Comparison of ENCODE assay signal across 27 mouse cellular contexts in genomic region chr15:83989241-83989640, GRCm38 (mm10).
"Had no signal": no experiment of that assay in that cellular context is flagged by ENCODE, and none has a peak within 500 bp of the region (broad histone marks: within the 10 kb centered on the region; RNA-seq: fewer than 3 reads in every experiment).

No protein-coding gene starts in this region.

- H3K9me3 ChIP-seq: heart, embryonic 10.5 days; hindbrain, embryonic 12.5 days; intestine, embryonic 15.5 days; limb, embryonic 10.5 days; liver, embryonic 15.5 days had no signal

- H3K27me3 ChIP-seq: intestine, embryonic 15.5 days; liver, embryonic 13.5 days; liver, embryonic 15.5 days had no signal

- H3K4me2 ChIP-seq: heart, embryonic 12.5 days; hindbrain, embryonic 12.5 days; hindbrain, embryonic 14.5 days; intestine, embryonic 15.5 days; limb, embryonic 12.5 days; liver, embryonic 11.5 days; liver, embryonic 13.5 days; liver, embryonic 15.5 days had no signal

- H3K4me1 ChIP-seq: liver, embryonic 13.5 days; liver, embryonic 15.5 days had no signal

- H3K4me3 ChIP-seq: gastrocnemius, adult 2 months; heart, embryonic 10.5 days; heart, embryonic 12.5 days; hindbrain, embryonic 10.5 days; hindbrain, embryonic 12.5 days; intestine, embryonic 15.5 days; layer of hippocampus, adult 2 months; limb, embryonic 10.5 days; limb, embryonic 12.5 days; liver, embryonic 13.5 days; liver, embryonic 15.5 days had no signal

- H3K36me3 ChIP-seq: heart, embryonic 10.5 days; heart, embryonic 12.5 days; hindbrain, embryonic 10.5 days; hindbrain, embryonic 12.5 days; intestine, embryonic 15.5 days; limb, embryonic 10.5 days; limb, embryonic 12.5 days; liver, embryonic 13.5 days; liver, embryonic 15.5 days had no signal

- ATAC-seq: hindbrain, embryonic 16.5 days; inflammation-experienced regulatory T-cells, adult 6 months; intestine, embryonic 15.5 days; intestine, postnatal 0 days had no signal

- H3K9ac ChIP-seq: heart, embryonic 12.5 days; hindbrain, embryonic 12.5 days; hindbrain, embryonic 14.5 days; intestine, embryonic 15.5 days; limb, embryonic 12.5 days; liver, embryonic 13.5 days; liver, embryonic 15.5 days had no signal

- DNase-seq: gastrocnemius, adult 2 months; gastrocnemius, postnatal 10 days; gastrocnemius, postnatal 25 days; heart, adult 18-20 months; heart, postnatal 10 days; heart, postnatal 4 days; kidney, adult 18-20 months; kidney, adult 8-10 months; kidney, postnatal 10 days; kidney, postnatal 25 days; kidney, postnatal 4 days; liver; liver, embryonic 13.5 days had no signal

- H3K27ac ChIP-seq: gastrocnemius, adult 2 months; heart, embryonic 10.5 days; hindbrain, embryonic 12.5 days; hindbrain, embryonic 14.5 days; intestine, embryonic 15.5 days; limb, embryonic 10.5 days; limb, embryonic 12.5 days; liver, embryonic 13.5 days; liver, embryonic 15.5 days had no signal
